Mouse (Mus musculus) cerebellum, adult 2 months (tissue): ENCODE data around the gene Tuba3a.

Source experiments
- CTCF ChIP-seq: fragments of 200-500 bp; IDR thresholded peaks from 2 replicates; pipeline ENCODE4 v1.5.1; 2011; ENCODE audit warnings: low read depth, mild to moderate bottlenecking, control low read depth, low read length, moderate library complexity, borderline replicate concordance; ENCODE audit not compliant: insufficient read depth
- POLR2A ChIP-seq: fragments of 200-500 bp; IDR thresholded peaks from 2 replicates; pipeline ENCODE4 v1.6.1; 2011; ENCODE audit warnings: low read length, control low read depth, borderline replicate concordance; ENCODE audit not compliant: insufficient read depth

- TF ChIP-seq POLR2A (no peak), CTCF (no peak)
Observed at GRCm38 (mm10) chr6:125317077-125317476, 31.2 kb upstream of the Tuba3a start.
